Mouse (Mus musculus) kidney, embryonic 16.5 days (tissue): ENCODE data around the gene Zfp354a. TPM values are rescaled to one million over a fixed set of nuclear protein-coding genes. Genes with fewer than 3 reads are reported as not detected.

ENCODE experiments used
- ATAC-seq: fragments of 200-750 bp; cut with Nextera tagmentation; 2 replicates; pipeline ENCODE4 v1.8.0; 2017; ENCODE audit warnings: moderate TSS enrichment; ENCODE audit not compliant: low FRiP score, low TSS enrichment
- H3K27ac ChIP-seq: fragments of 300-500 bp; sonication (generic); 2 replicates; pipeline ENCODE4 v1.5.1; 2014; ENCODE audit warnings: low read length
- H3K27me3 ChIP-seq: fragments of 300-500 bp; sonication (generic); 2 replicates; pipeline ENCODE4 v1.6.1; 2014; ENCODE audit warnings: low read length, control low read depth, mixed read lengths; ENCODE audit not compliant: insufficient read depth
- H3K36me3 ChIP-seq: fragments of 300-500 bp; sonication (generic); 2 replicates; pipeline ENCODE4 v1.6.1; 2014; ENCODE audit warnings: low read length, control low read depth, mixed read lengths; ENCODE audit not compliant: insufficient read depth
- H3K4me1 ChIP-seq: fragments of 300-500 bp; sonication (generic); 2 replicates; pipeline ENCODE4 v1.6.1; 2014; ENCODE audit warnings: low read length, control low read depth, mixed read lengths; ENCODE audit not compliant: insufficient read depth
- H3K4me2 ChIP-seq: fragments of 300-500 bp; sonication (generic); replicated peaks from 2 replicates; pipeline ENCODE4 v1.6.1; 2014; ENCODE audit warnings: low read depth, low read length
- H3K4me3 ChIP-seq: fragments of 300-500 bp; sonication (generic); 2 replicates; pipeline ENCODE4 v1.5.1; 2014; ENCODE audit warnings: mild to moderate bottlenecking, low read length
- H3K9ac ChIP-seq: fragments of 300-500 bp; sonication (generic); replicated peaks from 2 replicates; pipeline ENCODE4 v1.6.1; 2014; ENCODE audit warnings: low read length
- H3K9me3 ChIP-seq: fragments of 300-500 bp; sonication (generic); 2 replicates; pipeline ENCODE4 v1.6.1; 2016; ENCODE audit warnings: low read length, control low read depth
- WGBS: fragments of 180-500 bp; shearing (Covaris S2); extraction: QIAGEN DNeasy Blood & Tissue Kit; methylation state at CpG from one replicate; pipeline ENCODE4 v1.1.7; 2014; 5-methylcytosine and 5-hydroxymethylcytosine counted together
- polyA plus RNA-seq: library from polyadenylated mRNA; unstranded; fragments of >200 nt; fragmentation: Nextera tagmentation; extraction: Ambion mirVana; gene quantifications from 2 replicates; pipeline ENCODE4 v1.2.1, GENCODE M21; 2015

Zfp354a gene
- polyA plus RNA-seq, 1 experiment from 2014 or later: 13.5 TPM

DNA sequence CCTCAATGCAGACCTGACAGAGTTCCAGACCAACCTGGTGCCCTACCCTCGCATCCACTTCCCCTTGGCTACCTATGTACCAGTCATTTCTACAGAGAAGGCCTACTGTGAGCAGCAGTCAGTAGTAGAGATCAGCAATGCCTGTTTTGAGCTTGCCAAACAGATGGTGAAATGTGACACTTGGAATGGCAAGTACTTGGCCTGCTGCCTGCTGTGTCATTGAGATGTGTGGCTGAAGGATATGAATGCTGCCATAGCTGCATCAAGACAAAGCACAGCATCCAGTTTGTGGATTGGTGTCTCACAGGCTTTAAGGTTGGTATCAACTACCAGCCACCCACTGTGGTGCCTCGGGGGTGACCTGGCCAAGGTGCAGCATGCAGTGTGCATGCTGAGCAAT lies 48.2 kb downstream of the Zfp354a start:
- Histone ChIP-seq H3K4me2 (no peak overlapping the region), H3K9me3 (peaks cover 5% of the 10 kb centered on the region; the same call in 1 of the 2 replicates), H3K9ac (no peak overlapping the region), H3K4me1 (no peaks in the 10 kb centered on the region), H3K4me3 (no peak overlapping the region), H3K36me3 (no peaks in the 10 kb centered on the region), H3K27ac (no peak overlapping the region), H3K27me3 (no peaks in the 10 kb centered on the region)
- ATAC-seq: no peak
- WGBS: 82% methylated on average over 2 of the region's 2 CpGs

DNA sequence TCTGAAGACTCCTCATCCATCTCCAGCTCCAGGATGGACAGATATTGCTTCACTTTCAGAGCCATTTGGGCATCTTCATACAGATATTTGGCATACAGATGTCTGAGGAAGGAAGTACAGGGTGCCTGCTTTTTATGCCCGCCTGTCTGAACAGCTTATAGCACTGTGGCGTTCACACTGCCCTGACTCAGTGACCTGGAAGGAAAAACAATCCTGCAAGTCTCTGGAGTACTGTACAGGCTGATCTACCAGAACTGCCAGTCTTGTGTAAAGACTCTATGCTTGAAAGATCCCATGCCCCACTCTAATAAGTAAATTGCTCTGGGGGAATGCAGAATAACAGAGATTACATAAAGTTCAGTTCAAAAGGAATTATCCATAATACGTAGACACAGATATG lies 51.6 kb downstream of the Zfp354a start:
- Histone ChIP-seq H3K4me3 (no peak overlapping the region), H3K4me2 (no peak overlapping the region), H3K27ac (no peak overlapping the region), H3K36me3 (no peaks in the 10 kb centered on the region), H3K27me3 (no peaks in the 10 kb centered on the region), H3K9me3 (peaks cover 5% of the 10 kb centered on the region; the same call in 1 of the 2 replicates), H3K4me1 (no peaks in the 10 kb centered on the region), H3K9ac (no peak overlapping the region)
- WGBS: 66% methylated on average over 3 of the region's 3 CpGs
- ATAC-seq: no peak

Other genes with a start within 250 kb of the Zfp354a start
- gene Zfp354c, start 231.5 kb upstream of the Zfp354a start, polyA plus RNA-seq: 27.6 and 29.3 TPM in 2 replicates
- gene Zfp879, start 217.7 kb upstream of the Zfp354a start, polyA plus RNA-seq: 0.72 and 1.0 TPM in 2 replicates
- 0.10 TPM in 1 of 2 replicates, not detected in the other for gene Grm6, start 208.6 kb upstream of the Zfp354a start, polyA plus RNA-seq
- gene Zfp454, start 171.6 kb upstream of the Zfp354a start, polyA plus RNA-seq: 8.6 and 9.6 TPM in 2 replicates
- 15.4 and 18.2 TPM in 2 replicates for gene Zfp2, start 143.1 kb upstream of the Zfp354a start, polyA plus RNA-seq
- gene Zfp354b, start 127.6 kb upstream of the Zfp354a start, polyA plus RNA-seq: 1.7 and 1.9 TPM in 2 replicates
- gene 4933414I15Rik, start 115.5 kb upstream of the Zfp354a start, polyA plus RNA-seq: not detected in 2 replicates
- gene Prop1, start 105.5 kb upstream of the Zfp354a start, polyA plus RNA-seq: not detected in 2 replicates
- not detected in 2 replicates for gene Olfr1378, start 92.7 kb upstream of the Zfp354a start, polyA plus RNA-seq
- not detected in 2 replicates for gene Olfr1377, start 77.3 kb upstream of the Zfp354a start, polyA plus RNA-seq
- not detected in 2 replicates for gene Olfr51, start 55.7 kb upstream of the Zfp354a start, polyA plus RNA-seq
- not detected in 2 replicates for gene Olfr54, start 45.0 kb upstream of the Zfp354a start, polyA plus RNA-seq
- not detected in 2 replicates for gene Olfr1375, start 11.1 kb upstream of the Zfp354a start, polyA plus RNA-seq
- gene Gm12569, start 161.2 kb downstream of the Zfp354a start, polyA plus RNA-seq: not detected in 2 replicates
- 113 and 128 TPM in 2 replicates for gene Clk4, start 202.5 kb downstream of the Zfp354a start, polyA plus RNA-seq
- gene BC049762, start 203.8 kb downstream of the Zfp354a start, polyA plus RNA-seq: 0.21 and 0.29 TPM in 2 replicates
- gene Col23a1, start 230.7 kb downstream of the Zfp354a start, polyA plus RNA-seq: 5.2 and 5.8 TPM in 2 replicates